8 mouse cellular contexts compared by ENCODE assay signal in the genomic region with DNA sequence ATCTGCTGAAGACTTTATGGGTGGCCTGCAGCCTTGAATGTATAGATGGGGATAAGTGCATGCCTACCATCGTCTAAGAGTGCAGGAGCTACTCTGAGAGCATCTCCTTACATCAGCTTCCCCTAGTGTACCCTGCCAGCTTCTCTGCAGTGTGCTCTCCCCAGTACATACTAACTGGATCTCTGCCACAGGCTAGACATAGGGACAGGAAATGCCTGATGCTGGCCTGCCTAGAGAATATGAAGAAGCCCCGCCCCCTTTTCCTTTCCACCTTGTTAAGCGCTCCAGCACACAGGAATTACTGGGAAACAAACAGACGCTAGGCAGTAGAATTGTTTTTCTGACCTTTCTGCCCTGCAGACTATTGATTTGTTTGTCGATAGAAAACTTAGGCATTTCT.
DNase-seq lines count a peak whose midpoint lies in the region; ATAC-seq lines count a peak whose summit lies in the region.
"Had no signal": no experiment of that assay in that cellular context is flagged by ENCODE, and none has a peak within 500 bp of the region (broad histone marks: within the 10 kb centered on the region; RNA-seq: fewer than 3 reads in every experiment).

No protein-coding gene starts in this region.

- peaks cover 6% of the 10 kb centered on the region; the same call in 1 of the 2 replicates for H3K4me1 ChIP-seq in intestine, embryonic 15.5 days (replicated peaks)

- no peak overlapping the region for H3K4me3 ChIP-seq in intestine, embryonic 15.5 days (replicated peaks)

- DNase-seq in brain, adult 2 months (ENCODE audit: low read depth, low spot score): peak; percentile 55
- peak; percentile 53 for DNase-seq in embryo, embryonic 11 days
- peak; percentile 6 for DNase-seq in kidney, adult 18-20 months
- peak; percentile 47 for DNase-seq in lung, postnatal 10 days
- no peak for DNase-seq in ovary, adult 18-20 months (ENCODE audit: low spot score)
- DNase-seq in left cerebral cortex, postnatal 14 days (ENCODE audit: low spot score in 2 of 2): no peak

- H3K4me2 ChIP-seq in intestine, embryonic 15.5 days (replicated peaks): no peak overlapping the region
- H3K4me2 ChIP-seq: liver, embryonic 11.5 days had no signal

- 41% methylated on average over 5 of the region's 5 CpGs for WGBS in intestine, embryonic 15.5 days

- intact Hi-C loops in left cerebral cortex, postnatal 14 days (cut with DNase I): no loop called here

- no peak overlapping the region for H3K27ac ChIP-seq in intestine, embryonic 15.5 days

- H3K36me3 ChIP-seq in intestine, embryonic 15.5 days: no peaks in the 10 kb centered on the region

- H3K27me3 ChIP-seq in intestine, embryonic 15.5 days (replicated peaks): no peaks in the 10 kb centered on the region

- no peaks in the 10 kb centered on the region for H3K9me3 ChIP-seq in intestine, embryonic 15.5 days

- ATAC-seq in intestine, embryonic 15.5 days: no peak; the same call in 1 of the 2 replicates

- H3K9ac ChIP-seq in intestine, embryonic 15.5 days: no peak overlapping the region

Comparison
In these comparisons a context has a peak if more than half of its experiments do, and no peak if none do; other contexts are left out.
1. DNase-seq: peak in brain, adult 2 months (single experiment), embryo, embryonic 11 days (single experiment), kidney, adult 18-20 months (single experiment) and lung, postnatal 10 days (single experiment); none in ovary, adult 18-20 months (single experiment) and left cerebral cortex, postnatal 14 days (0 of 2).